Mouse (Mus musculus): ENCODE measurements at regions not wholly inside any gene's neighbourhood (a gene's known extent, or its start where the extent isn't known, plus 50 kb on each side); places are given as distances from the start of the nearest gene placed in this dataset.
"Not testable (repeated sequence)": the region's sequence is repeated elsewhere in the genome, so short reads cannot be mapped to it uniquely, and the experiment has no call there.

DNA sequence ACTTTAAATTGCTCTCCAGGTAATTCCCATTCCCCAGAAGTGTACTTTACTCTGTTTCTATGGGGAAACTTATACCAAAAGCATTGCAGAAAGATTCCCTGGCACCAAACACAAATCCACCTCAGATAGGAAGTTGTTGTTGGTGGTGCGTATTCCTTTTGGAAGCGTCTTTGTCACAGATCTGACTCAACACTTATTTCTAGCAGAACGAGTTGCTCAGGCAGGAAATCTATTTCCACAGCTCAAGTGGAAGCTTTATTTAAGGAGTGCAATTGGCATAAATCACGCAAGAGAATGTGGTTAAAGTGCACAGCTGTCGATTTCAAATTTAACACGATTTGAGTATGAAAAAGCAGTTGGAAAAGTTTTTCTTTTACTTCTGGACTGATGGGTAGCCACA is 436.9 kb upstream of the Ghitm start:
- Histone ChIP-seq H3K9me3 (replicated peaks) (no peaks in the 10 kb centered on the region), H3K4me2 (no peak overlapping the region), H3K4me3 (replicated peaks) (no peak overlapping the region), H3K27ac (replicated peaks) (no peak overlapping the region), H3K9ac (replicated peaks) (no peak overlapping the region), H3K4me1 (no peaks in the 10 kb centered on the region), H3K36me3 (no peaks in the 10 kb centered on the region), H3K27me3 (replicated peaks) (no peaks in the 10 kb centered on the region)
- WGBS = 79% methylated on average over 6 of the region's 6 CpGs
- no peak for ATAC-seq (ENCODE audit: low FRiP score)

DNA sequence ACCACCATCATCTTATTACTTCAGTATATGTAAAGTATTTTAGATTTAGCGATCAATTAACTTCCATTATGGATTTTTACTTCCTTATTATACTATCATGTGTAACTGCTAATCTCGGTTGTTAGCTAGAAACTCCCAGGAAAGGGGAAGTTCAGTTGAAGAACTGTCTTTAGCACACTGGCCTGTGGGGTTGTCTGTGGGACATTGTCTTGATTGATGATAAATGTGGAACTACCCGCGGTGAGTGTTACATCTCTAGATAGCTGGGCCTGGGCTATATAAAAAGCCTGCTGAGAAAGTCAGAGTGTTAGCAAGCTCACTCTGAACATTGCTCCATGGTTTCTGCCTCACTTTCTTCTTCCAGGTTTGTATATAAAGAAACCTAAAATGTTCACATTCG is 423.2 kb upstream of the Ghitm start:
- no peak overlapping the region for H3K4me2 ChIP-seq
- no peaks in the 10 kb centered on the region for H3K4me1 ChIP-seq
- H3K9ac ChIP-seq (replicated peaks) = no peak overlapping the region
- no peak overlapping the region for H3K27ac ChIP-seq (replicated peaks)
- no peaks in the 10 kb centered on the region for H3K36me3 ChIP-seq
- 86% methylated on average over 5 of the region's 5 CpGs for WGBS
- no peaks in the 10 kb centered on the region for H3K9me3 ChIP-seq (replicated peaks)
- H3K4me3 ChIP-seq (replicated peaks) = no peak overlapping the region
- no peaks in the 10 kb centered on the region for H3K27me3 ChIP-seq (replicated peaks)
- ATAC-seq (ENCODE audit: low FRiP score) = no peak

DNA sequence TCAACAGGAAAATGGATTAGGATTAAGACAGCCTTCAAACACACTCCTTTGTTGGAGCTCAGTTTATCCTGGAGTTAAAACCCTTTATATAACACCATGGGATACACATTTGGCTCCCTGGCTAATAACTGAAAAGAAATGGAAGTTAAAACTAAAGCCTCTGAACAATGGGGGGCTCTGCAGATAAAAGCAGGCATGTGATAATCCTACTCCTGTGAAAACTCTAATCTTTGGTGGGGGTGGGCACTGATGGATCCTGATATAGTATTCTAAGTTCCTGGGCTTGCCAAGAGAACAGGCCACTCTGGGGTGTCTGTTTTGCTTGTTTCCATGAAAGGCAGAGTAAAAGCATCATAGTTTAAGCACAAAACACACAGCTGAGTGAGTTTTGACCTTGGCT is 388.5 kb upstream of the Ghitm start:
- H3K4me1 ChIP-seq = no peaks in the 10 kb centered on the region
- no peak for ATAC-seq (ENCODE audit: low FRiP score)
- H3K4me2 ChIP-seq = no peak overlapping the region
- no peak overlapping the region for H3K9ac ChIP-seq (replicated peaks)
- no peaks in the 10 kb centered on the region for H3K36me3 ChIP-seq
- no peaks in the 10 kb centered on the region for H3K27me3 ChIP-seq (replicated peaks)
- H3K27ac ChIP-seq (replicated peaks) = no peak overlapping the region
- no peak overlapping the region for H3K4me3 ChIP-seq (replicated peaks)
- H3K9me3 ChIP-seq (replicated peaks) = no peaks in the 10 kb centered on the region

DNA sequence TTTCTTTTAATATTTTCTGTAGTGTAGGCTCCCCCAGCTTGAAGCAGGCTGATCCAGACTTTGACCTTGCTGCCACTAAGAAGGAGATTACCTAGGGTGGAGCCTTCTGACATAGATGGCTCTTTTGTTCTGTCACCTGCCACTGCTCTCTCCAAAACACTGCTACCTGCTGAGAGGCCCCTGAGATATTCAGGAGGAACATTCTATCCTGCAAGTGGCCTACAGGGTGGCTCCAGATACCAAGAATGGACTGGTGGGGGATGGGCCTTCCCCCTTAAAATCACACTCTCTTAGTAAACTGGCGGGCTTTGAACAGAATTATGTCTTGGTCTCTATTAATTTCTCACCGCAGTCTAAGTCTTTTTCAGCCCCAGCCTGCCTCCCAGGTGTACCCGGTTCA is 385.6 kb upstream of the Ghitm start:
- not testable (repeated sequence) for H3K4me1 ChIP-seq; H3K4me2 ChIP-seq; H3K9ac ChIP-seq (replicated peaks); ATAC-seq (ENCODE audit: low FRiP score); H3K27ac ChIP-seq (replicated peaks); H3K4me3 ChIP-seq (replicated peaks); H3K9me3 ChIP-seq (replicated peaks); H3K36me3 ChIP-seq; H3K27me3 ChIP-seq (replicated peaks)
- WGBS = 86% methylated on average over 3 of the region's 3 CpGs

DNA sequence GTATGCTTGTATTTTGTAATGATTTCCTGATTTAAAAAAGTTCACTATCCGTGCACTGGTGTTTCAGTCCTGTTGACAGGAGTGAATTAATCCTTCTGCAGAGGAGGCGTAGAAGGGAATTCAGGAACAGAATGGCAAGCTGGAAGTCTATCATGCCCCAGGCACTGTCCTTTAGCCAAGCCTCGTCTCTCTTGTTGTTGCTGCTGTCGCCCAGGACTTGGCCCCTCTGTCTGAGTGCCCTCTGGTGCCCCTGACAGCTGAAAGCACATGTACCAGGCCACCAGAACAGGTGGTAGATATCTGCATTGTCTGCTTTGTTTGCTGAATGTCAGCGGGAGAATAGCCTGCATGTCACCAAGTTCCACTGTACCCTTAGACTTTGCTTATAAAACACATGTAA is 370.2 kb upstream of the Ghitm start:
- H3K9ac ChIP-seq (replicated peaks) = no peak overlapping the region
- no peak for ATAC-seq (ENCODE audit: low FRiP score)
- H3K4me1 ChIP-seq = no peaks in the 10 kb centered on the region
- no peaks in the 10 kb centered on the region for H3K27me3 ChIP-seq (replicated peaks)
- H3K4me3 ChIP-seq (replicated peaks) = no peak overlapping the region
- H3K27ac ChIP-seq (replicated peaks) = no peak overlapping the region
- no peak overlapping the region for H3K4me2 ChIP-seq
- H3K36me3 ChIP-seq = no peaks in the 10 kb centered on the region
- H3K9me3 ChIP-seq (replicated peaks) = no peaks in the 10 kb centered on the region
- 78% methylated on average over 5 of the region's 5 CpGs for WGBS

DNA sequence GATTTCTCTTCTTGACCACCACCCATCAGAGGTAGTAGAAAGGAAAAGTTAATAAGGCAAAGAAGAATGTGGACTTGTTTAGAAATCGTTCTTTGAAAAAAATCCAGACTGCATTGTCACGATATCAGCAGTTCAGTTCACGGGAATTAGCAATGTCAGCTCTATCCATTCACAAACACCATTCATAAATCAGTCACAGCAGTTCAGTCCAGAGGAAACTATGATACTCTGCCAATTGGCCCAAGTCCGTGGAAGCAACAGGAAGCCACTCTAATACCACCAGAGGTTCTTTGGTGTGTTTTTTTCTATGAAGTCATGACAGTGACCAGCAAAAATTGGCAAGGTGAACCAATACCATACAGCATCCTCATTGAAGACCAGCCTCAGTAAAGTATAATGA is 355.6 kb upstream of the Ghitm start:
- no peaks in the 10 kb centered on the region for H3K27me3 ChIP-seq (replicated peaks)
- no peaks in the 10 kb centered on the region for H3K36me3 ChIP-seq
- no peaks in the 10 kb centered on the region for H3K9me3 ChIP-seq (replicated peaks)
- no peaks in the 10 kb centered on the region for H3K4me1 ChIP-seq
- no peak overlapping the region for H3K27ac ChIP-seq (replicated peaks)
- 50% methylated on average over 4 of the region's 4 CpGs for WGBS
- no peak for ATAC-seq (ENCODE audit: low FRiP score)
- H3K4me3 ChIP-seq (replicated peaks) = no peak overlapping the region
- no peak overlapping the region for H3K4me2 ChIP-seq
- no peak overlapping the region for H3K9ac ChIP-seq (replicated peaks)

DNA sequence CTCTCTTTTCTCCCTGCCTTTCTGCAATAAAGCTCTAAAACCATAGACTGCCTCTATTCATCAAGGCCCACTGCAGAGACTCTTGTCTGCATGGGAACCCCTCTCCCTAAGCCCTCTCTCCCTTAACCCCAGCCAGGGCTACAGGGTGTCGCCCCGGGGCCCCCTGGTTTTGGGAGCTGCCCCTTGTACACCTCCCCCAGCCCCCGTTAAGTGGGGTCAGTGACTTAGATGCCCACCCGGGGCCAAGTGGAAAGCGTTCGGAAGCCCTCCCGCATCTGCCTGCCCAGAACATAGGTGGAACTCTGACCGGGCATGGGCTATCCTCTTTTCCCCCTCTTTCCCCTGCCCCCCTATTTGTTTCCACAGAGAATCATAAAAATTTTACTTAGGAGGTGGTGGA is 350.2 kb upstream of the Ghitm start:
- Histone ChIP-seq H3K27ac (replicated peaks) (no peak overlapping the region), H3K27me3 (replicated peaks) (no peaks in the 10 kb centered on the region), H3K4me3 (replicated peaks) (no peak overlapping the region), H3K9me3 (replicated peaks) (no peaks in the 10 kb centered on the region), H3K9ac (replicated peaks) (no peak overlapping the region), H3K4me1 (no peaks in the 10 kb centered on the region), H3K36me3 (no peaks in the 10 kb centered on the region), H3K4me2 (no peak overlapping the region)
- WGBS = 90% methylated on average over 8 of the region's 8 CpGs
- no peak for ATAC-seq (ENCODE audit: low FRiP score)

DNA sequence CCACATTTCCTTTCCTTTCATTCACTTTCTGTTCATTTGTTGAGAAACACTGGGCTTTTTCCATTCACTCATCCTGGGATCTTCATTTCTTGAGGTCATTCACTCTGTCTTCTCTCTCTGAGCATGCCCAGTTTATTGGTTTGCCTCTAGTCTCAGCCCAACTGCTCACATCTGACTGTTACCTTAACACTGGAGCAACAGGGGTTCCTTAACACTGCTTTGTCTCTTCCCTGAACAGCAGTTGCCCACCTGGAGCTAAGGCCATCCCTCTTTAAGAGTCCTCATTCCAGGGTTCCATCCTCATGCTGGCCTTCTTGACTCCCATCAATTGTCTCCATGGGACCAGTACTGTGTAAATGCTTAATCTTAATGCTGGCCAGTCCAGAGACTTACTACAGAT is 342.5 kb upstream of the Ghitm start:
- no peaks in the 10 kb centered on the region for H3K4me1 ChIP-seq
- no peaks in the 10 kb centered on the region for H3K36me3 ChIP-seq
- no peak overlapping the region for H3K4me3 ChIP-seq (replicated peaks)
- no peak for ATAC-seq (ENCODE audit: low FRiP score)
- no peaks in the 10 kb centered on the region for H3K9me3 ChIP-seq (replicated peaks)
- H3K4me2 ChIP-seq = no peak overlapping the region
- no peak overlapping the region for H3K27ac ChIP-seq (replicated peaks)
- H3K9ac ChIP-seq (replicated peaks) = no peak overlapping the region
- no peaks in the 10 kb centered on the region for H3K27me3 ChIP-seq (replicated peaks)

DNA sequence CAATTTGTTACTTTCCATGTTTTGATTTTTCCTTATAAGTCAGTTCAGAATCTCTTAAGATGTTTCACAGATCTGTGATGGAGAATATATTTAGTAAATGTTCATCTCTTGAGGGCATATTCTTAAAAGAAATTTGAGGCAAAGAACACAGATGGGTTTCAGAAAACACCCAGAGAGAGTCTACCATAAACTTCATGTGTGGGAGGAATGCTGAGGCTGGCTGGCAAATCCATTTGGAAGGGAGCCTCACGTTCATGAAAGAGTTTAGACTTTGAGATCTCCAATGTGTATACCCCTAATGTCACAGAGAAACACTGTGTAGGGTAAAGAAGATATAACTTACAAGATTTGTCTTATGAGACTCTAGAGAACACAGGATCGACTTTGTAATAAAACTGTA is 333.6 kb upstream of the Ghitm start:
- no peak overlapping the region for H3K4me3 ChIP-seq (replicated peaks)
- ATAC-seq (ENCODE audit: low FRiP score) = no peak
- H3K27ac ChIP-seq (replicated peaks) = no peak overlapping the region
- WGBS = 71% methylated on average over 2 of the region's 2 CpGs
- no peaks in the 10 kb centered on the region for H3K4me1 ChIP-seq
- H3K27me3 ChIP-seq (replicated peaks) = no peaks in the 10 kb centered on the region
- H3K9me3 ChIP-seq (replicated peaks) = no peaks in the 10 kb centered on the region
- H3K36me3 ChIP-seq = no peaks in the 10 kb centered on the region
- H3K9ac ChIP-seq (replicated peaks) = no peak overlapping the region
- no peak overlapping the region for H3K4me2 ChIP-seq

DNA sequence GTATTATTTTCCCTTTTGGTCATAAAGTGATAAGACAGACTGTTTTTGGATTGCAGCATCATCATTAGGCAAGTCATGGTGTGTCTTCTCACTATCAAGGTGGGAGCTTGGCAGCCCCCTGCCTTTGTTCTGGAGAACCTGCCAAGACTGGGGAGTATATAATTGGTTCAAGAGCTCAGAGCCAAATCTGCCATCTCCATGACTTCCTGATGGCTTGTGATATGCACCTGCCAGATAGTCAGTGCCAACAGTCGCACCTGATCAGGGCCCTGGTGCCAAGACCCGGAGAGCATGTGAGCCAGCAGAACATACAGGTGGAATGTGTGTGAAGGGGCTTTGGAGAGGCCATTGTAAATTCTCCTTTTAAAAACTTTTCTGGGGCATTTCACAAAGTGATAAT is 305.8 kb upstream of the Ghitm start:
- Histone ChIP-seq H3K9me3 (replicated peaks) (no peaks in the 10 kb centered on the region), H3K36me3 (no peaks in the 10 kb centered on the region), H3K4me1 (no peaks in the 10 kb centered on the region), H3K4me2 (no peak overlapping the region), H3K27me3 (replicated peaks) (no peaks in the 10 kb centered on the region), H3K9ac (replicated peaks) (no peak overlapping the region), H3K27ac (replicated peaks) (no peak overlapping the region), H3K4me3 (replicated peaks) (no peak overlapping the region)
- ATAC-seq (ENCODE audit: low FRiP score) = no peak
- WGBS = 90% methylated on average over 2 of the region's 2 CpGs

DNA sequence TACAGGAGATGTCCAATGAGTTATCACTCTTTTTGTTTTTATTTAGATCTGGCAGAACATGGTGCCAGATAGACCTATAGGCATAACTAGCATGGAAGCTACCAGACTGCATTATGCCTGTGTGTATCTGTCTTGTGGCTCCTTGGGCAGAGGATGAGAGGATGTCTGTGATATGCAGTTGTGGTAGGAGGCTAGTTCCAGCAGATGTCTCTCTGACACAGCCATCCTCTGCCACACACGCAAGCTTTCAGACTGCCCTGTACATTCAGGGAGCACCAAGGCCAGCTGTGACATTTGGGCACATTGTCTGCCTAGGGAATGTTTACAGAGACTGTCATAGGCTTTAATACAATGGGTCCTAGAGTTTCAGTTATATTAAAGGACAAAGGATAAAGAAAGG is 295.6 kb upstream of the Ghitm start:
- no peak for ATAC-seq (ENCODE audit: low FRiP score)

DNA sequence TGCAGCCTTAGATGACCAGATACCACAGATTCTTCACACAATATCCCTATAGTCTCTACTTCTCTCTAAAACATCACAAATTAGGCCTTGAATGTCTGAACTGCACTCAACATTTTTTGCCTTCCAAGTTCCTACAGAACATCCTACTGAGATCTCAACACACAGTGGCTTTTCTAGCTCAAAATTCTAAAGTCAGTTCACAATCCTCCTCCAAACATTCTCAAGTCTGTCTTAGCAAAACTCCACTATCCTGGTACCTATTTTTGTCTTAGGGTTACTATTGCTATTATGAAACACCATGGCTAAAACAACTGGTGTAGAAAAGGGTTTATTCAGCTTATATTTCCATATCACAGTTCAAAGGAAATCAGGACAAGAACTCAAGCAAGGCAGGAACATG is 290.4 kb upstream of the Ghitm start:
- Histone ChIP-seq H3K4me2 (no peak overlapping the region), H3K4me3 (replicated peaks) (no peak overlapping the region), H3K9ac (replicated peaks) (no peak overlapping the region), H3K27me3 (replicated peaks) (no peaks in the 10 kb centered on the region), H3K36me3 (no peaks in the 10 kb centered on the region), H3K27ac (replicated peaks) (no peak overlapping the region), H3K4me1 (no peaks in the 10 kb centered on the region), H3K9me3 (replicated peaks) (no peaks in the 10 kb centered on the region)
- ATAC-seq (ENCODE audit: low FRiP score) = no peak

More for the DNA sequence above, 295.6 kb upstream of the Ghitm start:
- Histone ChIP-seq H3K4me1 (no peaks in the 10 kb centered on the region), H3K9me3 (replicated peaks) (no peaks in the 10 kb centered on the region), H3K4me2 (no peak overlapping the region), H3K27me3 (replicated peaks) (no peaks in the 10 kb centered on the region), H3K36me3 (no peaks in the 10 kb centered on the region), H3K27ac (replicated peaks) (no peak overlapping the region), H3K4me3 (replicated peaks) (no peak overlapping the region), H3K9ac (replicated peaks) (no peak overlapping the region)
- WGBS = 72% methylated on average over 1 of the region's 1 CpGs

DNA sequence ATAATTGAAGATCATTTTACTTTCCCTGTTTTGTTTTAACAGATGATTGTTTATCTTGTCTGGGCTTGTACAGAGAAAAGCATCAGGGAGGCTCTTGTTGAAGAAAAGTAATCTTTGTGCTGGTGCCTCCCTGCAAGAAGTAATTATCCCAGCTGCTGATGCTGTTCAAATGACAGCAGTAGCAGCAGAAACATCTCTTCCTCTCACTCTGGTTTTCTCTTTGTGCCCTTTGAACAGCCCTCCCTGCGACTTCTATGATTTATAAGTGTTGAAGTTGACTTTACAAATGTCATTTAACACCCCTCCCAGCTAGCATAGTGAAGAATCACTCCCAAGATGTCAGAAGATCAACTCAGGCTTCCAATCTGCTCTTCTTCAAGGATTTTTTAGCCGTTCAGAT is 286.5 kb upstream of the Ghitm start:
- ATAC-seq (ENCODE audit: low FRiP score) = no peak
- no peak overlapping the region for H3K4me3 ChIP-seq (replicated peaks)
- H3K36me3 ChIP-seq = no peaks in the 10 kb centered on the region
- no peaks in the 10 kb centered on the region for H3K9me3 ChIP-seq (replicated peaks)
- no peaks in the 10 kb centered on the region for H3K27me3 ChIP-seq (replicated peaks)
- 65% methylated on average over 2 of the region's 2 CpGs for WGBS
- no peaks in the 10 kb centered on the region for H3K4me1 ChIP-seq
- H3K4me2 ChIP-seq = no peak overlapping the region
- H3K27ac ChIP-seq (replicated peaks) = no peak overlapping the region
- no peak overlapping the region for H3K9ac ChIP-seq (replicated peaks)

Measured in neural tube, embryonic 15.5 days (tissue).